Mouse (Mus musculus) limb, embryonic 12.5 days (tissue): ENCODE measurements around the gene Foxp3. TPM values are rescaled to one million over a fixed set of nuclear protein-coding genes. Genes with fewer than 3 reads are reported as not detected.

Source experiments
- ATAC-seq: fragments of 200-750 bp; cut with Nextera tagmentation; 2 replicates; pipeline ENCODE4 v1.8.0; 2017; ENCODE audit warnings: low read depth, moderate TSS enrichment; ENCODE audit not compliant: insufficient number of reproducible peaks, insufficient read depth, low FRiP score, low TSS enrichment
- H3K27ac ChIP-seq: fragments of 300-500 bp; sonication (generic); 2 replicates; pipeline ENCODE4 v1.5.1; 2016; ENCODE audit warnings: mild to moderate bottlenecking, moderate library complexity
- H3K27me3 ChIP-seq: fragments of 300-500 bp; sonication (generic); 2 replicates; pipeline ENCODE4 v1.6.1; 2016; ENCODE audit warnings: mild to moderate bottlenecking, moderate library complexity
- H3K36me3 ChIP-seq: fragments of 300-500 bp; sonication (generic); 2 replicates; pipeline ENCODE4 v1.6.1; 2016; ENCODE audit warnings: mild to moderate bottlenecking, moderate library complexity
- H3K4me1 ChIP-seq: fragments of 300-500 bp; sonication (generic); replicated peaks from 2 replicates; pipeline ENCODE4 v1.6.1; 2016
- H3K4me2 ChIP-seq: fragments of 300-500 bp; sonication (generic); 2 replicates; pipeline ENCODE4 v1.6.1; 2016; ENCODE audit warnings: mild to moderate bottlenecking, moderate library complexity
- H3K4me3 ChIP-seq: fragments of 300-500 bp; sonication (generic); replicated peaks from 2 replicates; pipeline ENCODE4 v1.5.1; 2016; ENCODE audit warnings: mild to moderate bottlenecking
- H3K9ac ChIP-seq: fragments of 300-500 bp; sonication (generic); replicated peaks from 2 replicates; pipeline ENCODE4 v1.6.1; 2016; ENCODE audit warnings: mild to moderate bottlenecking, moderate library complexity
- H3K9me3 ChIP-seq: fragments of 300-500 bp; sonication (generic); 2 replicates; pipeline ENCODE4 v1.6.1; 2016; ENCODE audit warnings: mild to moderate bottlenecking, moderate library complexity
- WGBS: fragments of 180-500 bp; shearing (Covaris S2); methylation state at CpG from one replicate; pipeline ENCODE4 v1.1.7; 2016; 5-methylcytosine and 5-hydroxymethylcytosine counted together
- polyA plus RNA-seq: library from polyadenylated mRNA; unstranded; fragments of >200 nt; fragmentation: Nextera tagmentation; extraction: Ambion mirVana; gene quantifications from 2 replicates; pipeline ENCODE4 v1.2.1, GENCODE M21; 2016

The Foxp3 gene
- polyA plus RNA-seq, 1 experiment from 2014 or later: not detected

- WGBS: 82% methylated on average over 12 of the region's 12 CpGs
- no peaks in the 10 kb centered on the region for H3K9me3 ChIP-seq
- H3K36me3 ChIP-seq: no peaks in the 10 kb centered on the region
- no peak for ATAC-seq
- no peaks in the 10 kb centered on the region for H3K27me3 ChIP-seq
- H3K27ac ChIP-seq: no peak overlapping the region
- no peak overlapping the region for H3K9ac ChIP-seq
- no peaks in the 10 kb centered on the region for H3K4me1 ChIP-seq
- no peak overlapping the region for H3K4me3 ChIP-seq
- no peak overlapping the region for H3K4me2 ChIP-seq
These were observed 44.6 kb downstream of the Foxp3 start for GRCm38 (mm10) chrX:7617889-7618551.

GRCm38 (mm10) chrX:7632560-7632959 lies 59.1 kb downstream of the Foxp3 start:
- H3K36me3 ChIP-seq: no peaks in the 10 kb centered on the region
- 90% methylated on average over 6 of the region's 6 CpGs for WGBS

GRCm38 (mm10) chrX:7635101-7635500 lies 61.7 kb downstream of the Foxp3 start:
- no peak overlapping the region for H3K4me2 ChIP-seq
- no peak overlapping the region for H3K4me3 ChIP-seq
- no peak overlapping the region for H3K9ac ChIP-seq
- no peak overlapping the region for H3K27ac ChIP-seq
- H3K4me1 ChIP-seq: no peaks in the 10 kb centered on the region
- H3K27me3 ChIP-seq: peaks cover 19% of the 10 kb centered on the region
- ATAC-seq: no peak
- 74% methylated on average over 3 of the region's 3 CpGs for WGBS
- H3K9me3 ChIP-seq: no peaks in the 10 kb centered on the region
- no peaks in the 10 kb centered on the region for H3K36me3 ChIP-seq

More at GRCm38 (mm10) chrX:7632560-7632959, 59.1 kb downstream of the Foxp3 start:
- H3K9ac ChIP-seq: no peak overlapping the region
- no peak overlapping the region for H3K4me2 ChIP-seq
- no peaks in the 10 kb centered on the region for H3K9me3 ChIP-seq
- H3K27me3 ChIP-seq: no peaks in the 10 kb centered on the region
- H3K4me3 ChIP-seq: no peak overlapping the region
- H3K4me1 ChIP-seq: no peaks in the 10 kb centered on the region
- H3K27ac ChIP-seq: no peak overlapping the region
- no peak for ATAC-seq

- Histone ChIP-seq H3K9ac (no peak within 1 kb of the TSS), H3K9me3 (no peaks in the 10 kb centered on the region), H3K4me1 (no peaks in the 10 kb centered on the region), H3K27ac (no peak within 1 kb of the TSS), H3K4me2 (peak within 1 kb of the TSS; percentile 48), H3K27me3 (peaks cover 28% of the 10 kb centered on the region), H3K36me3 (no peaks in the 10 kb centered on the region), H3K4me3 (peak within 1 kb of the TSS; percentile 28)
- WGBS: 13% methylated on average over 40 of the region's 42 CpGs
- peak; percentile 74 for ATAC-seq
These were observed 65.1 kb downstream of the Foxp3 start, which contains the start of gene Syp for GRCm38 (mm10) chrX:7638401-7639091. Syp (plus strand) TSS chrX:7638471.

- Histone ChIP-seq H3K4me1 (no peaks in the 10 kb centered on the region), H3K27ac (no peak overlapping the region)
- WGBS: 26% methylated on average over 13 of the region's 13 CpGs
These were observed 66.3 kb downstream of the Foxp3 start for GRCm38 (mm10) chrX:7639536-7640325.

GRCm38 (mm10) chrX:7640785-7641184 lies 67.3 kb downstream of the Foxp3 start:
- H3K36me3 ChIP-seq: no peaks in the 10 kb centered on the region
- peaks cover 28% of the 10 kb centered on the region for H3K27me3 ChIP-seq
- H3K27ac ChIP-seq: no peak overlapping the region
- no peak overlapping the region for H3K9ac ChIP-seq
- no peak overlapping the region for H3K4me2 ChIP-seq
- no peaks in the 10 kb centered on the region for H3K9me3 ChIP-seq
- H3K4me3 ChIP-seq: no peak overlapping the region
- WGBS: 39% methylated on average over 12 of the region's 12 CpGs
- H3K4me1 ChIP-seq: no peaks in the 10 kb centered on the region
- ATAC-seq: no peak

More at GRCm38 (mm10) chrX:7639536-7640325, 66.3 kb downstream of the Foxp3 start:
- peaks cover 28% of the 10 kb centered on the region for H3K27me3 ChIP-seq
- H3K9ac ChIP-seq: no peak overlapping the region
- H3K36me3 ChIP-seq: no peaks in the 10 kb centered on the region
- no peak for ATAC-seq
- no peaks in the 10 kb centered on the region for H3K9me3 ChIP-seq
- H3K4me2 ChIP-seq: no peak overlapping the region
- no peak overlapping the region for H3K4me3 ChIP-seq

Other genes with a start within 250 kb of the Foxp3 start
- 1.3 and 1.4 TPM in 2 replicates for gene Usp27x, start 197.8 kb upstream of the Foxp3 start, polyA plus RNA-seq
- gene Ppp1r3f, start 639 bp downstream of the Foxp3 start, polyA plus RNA-seq: 1.9 and 2.4 TPM in 2 replicates
- 31.2 and 32.8 TPM in 2 replicates for gene Ccdc22, start 31.9 kb downstream of the Foxp3 start, polyA plus RNA-seq
- not detected in 2 replicates for gene Cacna1f, start 33.4 kb downstream of the Foxp3 start, polyA plus RNA-seq
- gene Syp, start 64.8 kb downstream of the Foxp3 start, polyA plus RNA-seq: 0.83 and 1.1 TPM in 2 replicates
- gene Prickle3, start 83.6 kb downstream of the Foxp3 start, polyA plus RNA-seq: 7.2 and 7.4 TPM in 2 replicates
- 68.9 and 76.6 TPM in 2 replicates for gene Plp2, start 97.7 kb downstream of the Foxp3 start, polyA plus RNA-seq
- gene Magix, start 107.6 kb downstream of the Foxp3 start, polyA plus RNA-seq: 0.31 TPM in 1 of 2 replicates, not detected in the other
- gene Gpkow, start 123.5 kb downstream of the Foxp3 start, polyA plus RNA-seq: 42.9 and 43.2 TPM in 2 replicates
- gene Wdr45, start 140.7 kb downstream of the Foxp3 start, polyA plus RNA-seq: 27.5 and 29.1 TPM in 2 replicates
- gene Gm45208, start 148.6 kb downstream of the Foxp3 start, polyA plus RNA-seq: 0.96 TPM in 1 of 2 replicates, not detected in the other
- gene Praf2, start 154.8 kb downstream of the Foxp3 start, polyA plus RNA-seq: 66.5 and 70.9 TPM in 2 replicates
- 22.5 and 24.8 TPM in 2 replicates for gene Ccdc120, start 177.3 kb downstream of the Foxp3 start, polyA plus RNA-seq
- 27.7 and 30.4 TPM in 2 replicates for gene Tfe3, start 188.9 kb downstream of the Foxp3 start, polyA plus RNA-seq
- gene Gripap1, start 216.1 kb downstream of the Foxp3 start, polyA plus RNA-seq: 43.5 and 44.7 TPM in 2 replicates
- gene Kcnd1, start 248.6 kb downstream of the Foxp3 start, polyA plus RNA-seq: 0.80 and 0.90 TPM in 2 replicates